Mouse (Mus musculus) cortical plate, adult 2 months (tissue): ENCODE results near the gene Nrg4.

Experiments
- CTCF ChIP-seq: fragments of 200-500 bp; IDR thresholded peaks from 2 replicates; pipeline ENCODE4 v1.5.1; 2011; ENCODE audit warnings: mild to moderate bottlenecking, control low read depth, low read length; ENCODE audit not compliant: insufficient read depth; ENCODE audit errors: extremely low read depth
- POLR2A ChIP-seq: fragments of 200-500 bp; IDR thresholded peaks from 2 replicates; pipeline ENCODE4 v1.6.1; 2011; ENCODE audit warnings: mild to moderate bottlenecking, low read length, control low read depth; ENCODE audit not compliant: insufficient read depth; ENCODE audit errors: extremely low read depth

DNA sequence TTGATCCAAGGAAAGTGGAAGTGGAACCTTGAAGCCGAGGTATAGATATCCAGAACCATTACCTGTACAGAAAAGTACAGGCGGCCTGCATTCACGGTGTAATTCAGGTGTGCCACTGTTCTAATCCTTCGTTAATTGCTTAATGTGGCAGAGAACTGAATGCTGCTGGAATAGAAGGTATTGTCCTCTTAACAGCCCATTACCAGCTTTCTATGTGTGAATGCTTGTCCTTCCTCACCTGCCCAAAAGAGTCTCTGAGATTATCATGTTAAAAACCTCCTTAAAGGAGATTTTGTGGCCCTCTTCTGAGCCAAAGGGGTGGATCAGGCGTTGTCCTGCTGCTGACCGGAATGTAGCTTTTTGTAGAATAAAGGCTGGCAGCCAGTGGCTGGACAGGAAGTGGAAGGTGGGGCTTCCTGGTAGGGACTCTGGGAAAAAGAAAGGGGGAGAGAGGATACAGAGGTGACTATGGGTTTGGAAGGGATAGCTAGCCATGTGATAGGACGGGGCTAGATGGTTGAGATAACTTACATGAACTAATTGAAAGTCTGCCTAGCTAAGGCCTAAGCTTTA is 101.4 kb downstream of the Nrg4 start:
- TF ChIP-seq CTCF (no peak), POLR2A (no peak)
